Mouse (Mus musculus) heart, postnatal 0 days (tissue): ENCODE results near the gene Eno2.

Experiments
- CTCF ChIP-seq: IDR thresholded peaks from 2 replicates; pipeline ENCODE4 v1.5.1; 2016; ENCODE audit warnings: antibody characterized with exemption, control low read depth, low read depth
- EP300 ChIP-seq: IDR thresholded peaks from 2 replicates; pipeline ENCODE4 v1.6.1; 2016; ENCODE audit warnings: antibody characterized with exemption, low read depth

- TF ChIP-seq CTCF (no peak), EP300 (no peak)
These were observed 44.0 kb upstream of the Eno2 start for GRCm38 (mm10) chr6:124813496-124813895.
